Mouse (Mus musculus) cerebellum, postnatal 4 days (tissue): Measurements from ENCODE around the gene Esp15.
"Not testable (repeated sequence)": the region's sequence is repeated elsewhere in the genome, so short reads cannot be mapped to it uniquely, and the experiment has no call there.

ENCODE experiments used
- DNase-seq, 2 experiments: peaks; one replicate each; pipeline ENCODE4 v3.0.0; 2022; ENCODE audit warnings: low spot score in 2 of 2, mixed read lengths in 1 of 2

Gene Esp15

GRCm38 (mm10) chr17:39640654-39641053, at the start of gene Esp15:
Gene Esp15, plus strand, starts transcription at chr17:39640954.
- not testable (repeated sequence) for DNase-seq

GRCm38 (mm10) chr17:39591550-39591949, 49.2 kb upstream of the Esp15 start:
- DNase-seq: no peak
